Mouse (Mus musculus) lung, postnatal 10 days (tissue): ENCODE measurements around the gene Rab3a.

Source experiments
- DNase-seq: peaks from one replicate; pipeline ENCODE4 v3.0.0; 2021

The Rab3a gene

GRCm38 (mm10) chr8:70754043-70754870 is at the start of gene Rab3a:
TSS of gene Rab3a (plus strand) at chr8:70754679.
- DNase-seq: peak; percentile 99

DNA sequence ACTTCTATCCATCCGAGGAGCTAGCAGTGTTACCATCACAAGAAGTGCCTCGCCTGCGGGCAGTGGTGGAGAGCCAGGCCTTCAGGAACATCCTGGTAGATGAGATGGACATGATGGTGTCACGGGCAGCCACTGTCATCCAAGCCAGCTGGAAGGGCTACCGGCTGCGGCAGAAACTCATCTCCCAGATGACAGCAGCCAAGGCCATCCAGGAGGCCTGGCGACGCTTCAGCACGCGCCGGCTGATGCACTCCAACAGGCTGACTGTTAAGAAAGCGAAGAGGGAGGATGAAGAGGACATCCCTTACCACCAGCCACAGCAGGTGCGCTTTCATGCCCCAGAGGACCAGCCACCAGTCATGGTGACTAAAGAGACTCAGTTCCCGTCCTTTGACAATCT is 46.2 kb upstream of the Rab3a start:
- DNase-seq: no peak

- no peak for DNase-seq
Measured at GRCm38 (mm10) chr8:70709794-70710193, 44.7 kb upstream of the Rab3a start.

DNA sequence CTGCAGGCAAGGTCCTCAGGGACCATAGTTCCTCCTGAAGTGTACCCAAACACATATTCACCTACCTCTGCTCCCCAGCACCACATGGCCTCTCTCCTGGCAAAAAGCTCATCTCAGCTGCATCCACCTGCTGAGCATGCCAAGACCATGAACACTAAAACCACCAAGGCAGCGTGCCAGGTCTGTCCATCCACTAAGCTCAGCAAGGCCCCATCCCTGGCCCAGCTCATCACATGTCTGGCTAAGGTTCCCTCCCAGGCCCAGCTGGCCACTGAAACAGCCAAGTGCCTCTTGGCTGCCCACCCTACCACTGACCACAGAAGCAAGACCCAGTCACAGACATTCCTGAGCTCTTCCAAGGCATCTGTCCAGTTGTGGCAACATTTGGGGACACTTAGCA is 44.2 kb upstream of the Rab3a start:
- DNase-seq: peak; percentile 51

- DNase-seq: no peak
Measured at GRCm38 (mm10) chr8:70711041-70711440, 43.4 kb upstream of the Rab3a start.

GRCm38 (mm10) chr8:70713991-70714390 is 40.5 kb upstream of the Rab3a start:
- no peak for DNase-seq

- peak; percentile 1 for DNase-seq
Measured at GRCm38 (mm10) chr8:70715086-70715485, 39.4 kb upstream of the Rab3a start.

GRCm38 (mm10) chr8:70716521-70717400 is 37.7 kb upstream of the Rab3a start:
- no peak for DNase-seq

DNA sequence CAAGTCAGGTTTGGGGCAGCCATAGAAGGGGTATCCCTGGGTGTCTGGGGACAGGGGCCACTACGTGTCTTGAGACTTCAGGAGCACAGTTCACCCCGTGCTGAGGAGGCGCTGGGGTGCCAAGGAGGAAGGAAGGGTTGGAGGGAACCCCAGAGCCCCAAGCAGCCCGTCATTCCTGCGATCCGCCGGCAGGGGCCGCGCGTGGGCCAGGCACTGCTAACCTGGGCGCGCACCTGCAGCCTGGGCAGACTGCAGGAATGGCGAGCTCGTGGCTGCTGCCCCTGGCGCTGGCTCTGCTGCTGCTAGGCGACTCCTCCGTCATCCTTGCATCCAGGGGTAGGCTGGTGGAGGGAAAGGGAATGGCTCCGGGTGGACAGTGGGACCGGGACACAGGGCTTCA is 36.2 kb upstream of the Rab3a start, which contains the start of gene Gm3336:
Gm3336 (plus strand) TSS at position 247 of the 400 bp plus-strand sequence.
- peak; percentile 71 for DNase-seq

- peak; percentile 20 for DNase-seq
Measured at GRCm38 (mm10) chr8:70719796-70720270, 34.6 kb upstream of the Rab3a start.

GRCm38 (mm10) chr8:70720739-70721138 is 33.7 kb upstream of the Rab3a start:
- DNase-seq: peak; percentile 85

DNA sequence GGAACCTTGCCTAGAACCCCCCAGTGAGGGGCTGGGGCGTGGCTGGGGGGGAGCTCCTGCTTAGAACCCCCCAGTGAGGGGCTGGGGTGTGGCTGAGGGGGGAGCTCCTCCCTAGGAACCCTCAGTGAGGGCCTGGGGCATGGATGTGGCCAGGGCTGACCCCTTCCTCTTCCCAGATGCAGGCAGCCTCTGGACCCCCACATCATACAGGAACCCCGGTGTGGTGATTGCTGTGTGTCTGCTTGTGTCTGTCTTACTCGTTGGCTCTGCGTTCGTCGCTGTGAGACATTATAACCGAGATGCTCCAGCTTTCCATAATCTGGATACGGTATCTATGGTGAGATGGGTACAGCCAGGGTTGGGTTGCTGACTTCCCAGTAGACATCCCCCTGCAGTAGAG is 32.9 kb upstream of the Rab3a start:
- DNase-seq: peak; percentile 7

- peak; percentile 77 for DNase-seq
Measured at GRCm38 (mm10) chr8:70723486-70724210, 30.8 kb upstream of the Rab3a start, which contains the start of gene Pde4c. TSS of gene Pde4c (plus strand) at chr8:70723720.

DNA sequence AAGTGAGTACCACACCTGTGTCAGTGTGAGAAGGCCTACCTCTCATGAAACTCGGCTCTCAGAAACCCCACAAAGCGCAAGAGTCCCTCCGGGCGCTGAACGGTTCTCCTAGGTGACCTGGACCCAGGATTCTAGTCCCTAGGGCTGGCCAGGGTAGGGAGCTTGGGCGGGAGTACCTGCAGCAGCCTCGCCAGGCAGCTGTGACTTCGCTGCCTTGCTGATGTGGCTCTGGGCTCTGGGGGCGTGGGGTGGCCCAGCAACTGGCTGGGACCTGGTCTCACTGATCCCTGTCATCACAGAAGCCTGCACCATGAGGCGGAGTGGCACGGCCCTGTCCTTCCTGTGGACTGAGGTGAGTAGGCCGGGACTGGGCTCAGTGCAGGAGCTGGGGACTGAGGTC is 30.3 kb upstream of the Rab3a start:
- DNase-seq: no peak

- peak; percentile 64 for DNase-seq
Measured at GRCm38 (mm10) chr8:70725792-70726447, 28.6 kb upstream of the Rab3a start.

DNA sequence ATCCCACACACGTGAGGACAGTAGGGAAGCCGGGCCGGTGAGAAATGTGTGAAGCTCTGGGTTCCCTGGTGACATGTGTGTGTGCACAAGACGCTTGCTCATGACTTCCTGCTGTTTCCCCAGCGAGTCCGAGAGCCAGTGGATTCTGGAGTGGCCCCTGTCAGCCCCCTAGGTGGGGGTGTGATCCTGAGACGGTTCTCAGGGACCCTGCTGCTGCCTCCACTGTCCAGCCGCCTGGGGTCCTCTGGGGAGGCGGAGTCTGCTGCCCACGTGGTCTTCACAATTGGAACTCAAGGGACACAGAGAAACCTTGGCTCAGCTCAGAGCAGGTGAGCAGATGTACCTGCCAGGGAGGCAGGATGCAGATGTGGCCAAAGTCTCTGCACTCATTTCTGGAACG is 27.8 kb upstream of the Rab3a start:
- DNase-seq: no peak

- peak; percentile 53 for DNase-seq
Measured at GRCm38 (mm10) chr8:70729808-70730475, 24.5 kb upstream of the Rab3a start.

DNA sequence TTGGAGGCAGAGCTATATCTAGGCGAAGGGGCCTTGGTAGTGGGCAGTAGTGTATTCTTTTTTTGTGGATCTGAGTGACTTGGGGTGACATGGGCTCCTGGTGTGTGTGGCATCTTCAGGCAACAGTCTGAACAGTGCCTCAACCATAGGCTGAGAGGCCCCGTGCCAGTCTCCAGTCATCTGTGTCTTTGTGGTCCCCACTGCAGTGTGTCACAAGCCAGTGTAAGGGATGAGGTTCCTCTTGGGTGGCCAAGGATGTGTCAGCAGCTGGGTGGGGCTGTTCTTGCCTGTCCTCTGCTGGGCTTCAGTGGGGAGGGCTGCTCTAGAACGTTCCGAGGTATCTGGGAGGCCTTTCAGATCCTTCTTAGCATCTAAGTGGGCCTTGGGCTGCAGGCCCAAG is 23.5 kb upstream of the Rab3a start:
- DNase-seq: no peak

GRCm38 (mm10) chr8:70737705-70738104 is 16.8 kb upstream of the Rab3a start:
- DNase-seq: no peak

DNA sequence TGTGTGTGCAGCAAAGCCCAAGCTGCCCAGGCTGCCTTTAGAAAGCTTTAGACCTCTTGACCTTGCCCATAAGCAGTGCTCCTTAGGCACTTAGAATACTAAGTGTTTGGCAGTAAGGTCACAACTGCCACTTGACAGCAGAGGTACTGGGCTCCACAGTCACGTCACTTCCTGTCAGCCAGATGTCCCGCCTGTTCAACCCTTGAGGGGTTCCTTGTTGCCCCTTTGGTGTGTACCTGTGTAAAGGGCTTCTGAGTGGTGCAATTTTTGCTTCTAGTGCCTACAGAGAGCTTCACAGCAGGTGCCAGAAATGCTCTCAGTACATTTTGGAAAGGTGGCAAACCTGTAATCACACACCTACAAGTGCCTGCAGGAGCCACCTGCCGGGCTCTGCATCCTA is 16.3 kb upstream of the Rab3a start:
- DNase-seq: peak; percentile 75

GRCm38 (mm10) chr8:70741661-70742060 is 12.8 kb upstream of the Rab3a start:
- no peak for DNase-seq

DNA sequence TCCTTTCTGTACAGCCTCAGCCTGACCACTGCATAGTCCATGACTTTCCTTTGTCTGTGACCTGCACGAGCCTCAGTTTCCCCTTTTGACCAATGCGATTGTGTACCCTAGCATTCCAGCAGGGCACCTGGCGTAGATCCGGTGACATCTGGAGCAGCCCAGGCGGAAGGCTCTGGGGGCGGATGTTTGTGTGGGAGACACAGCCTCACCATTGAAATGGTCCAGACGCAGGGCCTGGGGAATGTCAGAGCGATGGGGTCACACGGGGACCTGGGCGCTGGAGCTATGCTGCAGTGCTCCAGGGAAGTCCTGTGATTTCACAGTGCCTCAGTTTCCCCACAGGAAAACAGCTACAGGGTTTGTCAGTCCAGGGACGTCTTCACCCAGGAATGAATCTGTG is 12.3 kb upstream of the Rab3a start:
- DNase-seq: no peak
